Mouse (Mus musculus): ENCODE data around the gene 2410004P03Rik.
A peak's percentile ranks its signal among the peaks of the same experiment; 100 is the strongest.
"Not testable (repeated sequence)": the region's sequence is repeated elsewhere in the genome, so short reads cannot be mapped to it uniquely, and the experiment has no call there.

Gene 2410004P03Rik

DNA sequence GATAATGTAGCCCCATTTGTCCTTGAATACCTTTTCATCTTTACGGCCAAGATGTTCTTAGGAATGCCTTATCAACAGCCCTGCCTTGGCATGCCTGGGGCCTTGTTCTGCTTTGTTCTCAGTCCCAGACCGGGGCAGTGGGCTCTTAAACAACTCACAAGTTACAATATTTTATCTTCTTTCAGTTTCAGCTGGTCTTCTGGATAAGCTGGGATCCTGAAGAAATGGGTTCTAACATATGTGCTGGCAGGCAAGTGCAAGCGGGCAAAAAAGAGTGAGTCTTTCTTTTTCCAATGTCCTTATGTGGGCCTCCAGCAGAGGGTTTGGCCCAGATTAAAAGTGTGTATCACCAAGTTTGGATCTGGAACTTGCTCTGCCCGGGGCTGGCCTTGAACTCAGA, 9.6 kb upstream of the 2410004P03Rik start:
- DNase-seq (ENCODE audit: low spot score): not testable (repeated sequence)

DNA sequence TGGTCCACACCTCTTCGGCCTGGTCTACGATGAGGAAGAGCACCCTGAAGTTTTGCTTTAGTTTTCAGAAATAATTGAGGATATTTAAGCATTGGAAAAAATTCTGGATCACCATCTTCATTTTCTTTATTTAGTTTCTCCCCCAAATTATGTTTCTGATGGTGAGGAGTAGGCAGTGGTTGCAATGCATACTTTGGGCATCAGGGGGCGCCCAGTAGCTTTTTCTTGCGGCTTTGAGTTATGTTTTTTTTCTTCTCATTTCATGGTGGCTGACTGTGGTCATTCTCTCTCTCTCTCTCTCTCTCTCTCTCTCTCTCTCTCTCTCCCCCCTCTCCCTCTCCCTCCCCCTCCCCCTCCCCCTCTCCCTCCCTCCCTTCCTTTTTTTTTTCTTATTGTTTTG, 6.9 kb upstream of the 2410004P03Rik start:
- DNase-seq (ENCODE audit: low spot score): no peak

DNA sequence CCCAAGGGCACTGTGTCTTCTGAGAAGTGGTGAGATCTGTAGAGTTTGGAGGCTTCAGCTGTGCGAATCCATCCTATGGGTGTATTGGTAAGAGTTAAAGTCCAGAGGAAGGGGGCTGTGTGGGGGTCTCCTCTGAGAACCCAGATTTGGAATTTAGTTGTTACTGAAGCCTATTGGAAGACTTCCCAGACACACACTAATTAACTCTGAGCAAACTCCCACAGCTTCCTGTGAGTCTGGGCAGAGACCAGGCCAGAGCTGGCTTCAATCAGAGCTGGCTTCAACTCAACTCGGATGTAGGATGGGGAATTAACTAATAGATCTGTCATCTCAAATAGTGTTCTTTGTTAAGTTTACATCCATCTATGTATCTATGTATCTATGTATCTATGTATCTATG, 4.2 kb upstream of the 2410004P03Rik start:
- no peak for DNase-seq (ENCODE audit: low spot score)

DNA sequence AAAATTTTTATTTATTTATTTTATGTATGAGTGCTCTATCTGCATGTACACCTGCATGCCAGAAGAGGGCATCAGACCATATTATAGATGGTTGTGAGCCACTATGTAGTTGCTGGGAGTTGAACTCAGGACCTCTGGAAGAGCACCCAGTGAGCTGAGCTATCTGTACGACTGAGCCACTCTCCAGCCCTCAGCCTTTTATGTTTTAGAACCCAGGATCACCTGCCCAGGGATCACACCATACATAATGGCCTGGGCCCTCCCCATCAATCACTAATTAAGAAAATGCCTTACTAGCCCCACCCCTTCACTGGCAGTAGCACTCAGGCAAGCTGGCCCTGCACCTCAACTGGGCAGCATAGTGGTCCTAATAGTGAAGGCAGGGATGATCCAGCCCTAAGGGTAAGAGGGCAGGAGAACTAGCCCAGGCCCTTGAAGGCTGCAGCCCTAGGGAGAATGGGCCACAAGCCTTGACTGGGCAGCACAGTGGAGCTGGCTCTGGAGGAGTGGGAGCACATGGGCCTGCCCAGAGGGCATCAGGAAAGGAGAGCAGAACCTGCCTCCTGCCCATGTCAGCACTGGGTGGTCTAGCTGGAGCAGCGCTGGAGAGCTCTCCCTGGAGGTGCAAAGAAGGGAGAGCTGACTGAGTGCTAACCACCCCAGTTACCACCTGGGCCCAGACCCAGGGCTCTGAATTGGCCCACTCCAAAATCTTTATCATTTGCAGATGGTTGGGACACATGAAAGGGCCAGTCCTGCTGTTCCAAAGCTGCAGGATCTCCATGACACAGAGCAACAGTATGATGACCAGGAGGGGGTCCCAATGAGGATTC, 756 bp upstream of the 2410004P03Rik start:
- no peak for DNase-seq (ENCODE audit: low spot score)

DNA sequence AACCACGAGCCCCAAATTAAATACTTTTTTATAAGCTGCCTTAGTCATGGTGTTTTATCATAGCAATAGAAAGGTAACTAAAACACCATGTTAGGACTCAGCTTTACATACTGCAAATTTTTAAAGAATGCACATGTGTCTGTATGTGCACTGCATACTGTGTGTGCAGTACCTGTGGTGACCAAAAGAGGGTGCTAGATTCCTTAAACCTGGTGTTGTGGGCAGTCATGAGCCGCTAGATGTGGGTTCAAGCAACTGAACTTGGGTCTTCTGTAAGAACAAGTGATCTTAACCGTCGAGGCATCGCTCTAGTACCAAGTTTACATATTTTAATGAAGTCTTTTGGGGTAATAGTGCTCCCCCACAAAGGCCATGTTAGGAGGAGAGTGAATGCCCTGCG, 2.1 kb downstream of the 2410004P03Rik start:
- no peak for DNase-seq (ENCODE audit: low spot score)

DNA sequence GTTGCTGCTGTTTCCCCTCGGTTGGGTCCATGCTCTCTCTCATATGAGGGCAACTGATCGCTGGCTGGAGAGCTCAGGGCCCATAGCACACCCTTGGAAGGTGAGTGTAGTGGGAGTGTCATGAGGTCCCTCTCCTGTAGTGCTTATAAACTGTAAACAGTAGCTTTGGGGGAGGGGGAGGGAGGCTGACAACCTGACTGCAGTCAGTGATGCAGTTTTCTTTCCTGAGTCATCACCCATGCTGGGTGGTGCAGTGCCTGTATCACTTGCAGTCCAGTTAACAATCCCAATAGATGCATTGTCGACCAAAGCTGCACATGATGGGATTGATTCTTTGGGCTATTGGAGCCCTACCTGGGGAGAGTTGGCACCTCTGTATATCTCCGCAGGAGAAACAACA, 10.3 kb downstream of the 2410004P03Rik start:
- DNase-seq (ENCODE audit: low spot score): no peak

DNA sequence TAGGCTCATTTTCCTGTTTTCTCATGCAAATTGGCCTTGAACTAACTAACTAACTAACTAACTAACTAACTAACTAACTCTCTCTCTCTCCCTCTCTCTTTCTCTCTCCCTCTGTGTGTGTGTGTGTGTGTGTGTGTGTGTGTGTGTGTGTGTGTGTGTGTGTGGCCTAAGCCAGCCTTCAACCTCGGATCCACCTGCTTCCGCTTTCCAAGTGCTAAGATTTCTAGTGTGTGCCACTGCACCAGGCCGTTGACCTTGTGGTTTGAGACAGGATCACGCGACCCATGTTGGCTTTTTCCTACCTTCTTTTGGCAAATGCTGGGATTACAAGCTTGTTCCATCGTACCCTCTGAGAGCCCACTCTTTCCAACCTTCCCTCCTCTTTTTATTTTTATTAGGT, 10.9 kb downstream of the 2410004P03Rik start:
- no peak for DNase-seq (ENCODE audit: low spot score)

DNA sequence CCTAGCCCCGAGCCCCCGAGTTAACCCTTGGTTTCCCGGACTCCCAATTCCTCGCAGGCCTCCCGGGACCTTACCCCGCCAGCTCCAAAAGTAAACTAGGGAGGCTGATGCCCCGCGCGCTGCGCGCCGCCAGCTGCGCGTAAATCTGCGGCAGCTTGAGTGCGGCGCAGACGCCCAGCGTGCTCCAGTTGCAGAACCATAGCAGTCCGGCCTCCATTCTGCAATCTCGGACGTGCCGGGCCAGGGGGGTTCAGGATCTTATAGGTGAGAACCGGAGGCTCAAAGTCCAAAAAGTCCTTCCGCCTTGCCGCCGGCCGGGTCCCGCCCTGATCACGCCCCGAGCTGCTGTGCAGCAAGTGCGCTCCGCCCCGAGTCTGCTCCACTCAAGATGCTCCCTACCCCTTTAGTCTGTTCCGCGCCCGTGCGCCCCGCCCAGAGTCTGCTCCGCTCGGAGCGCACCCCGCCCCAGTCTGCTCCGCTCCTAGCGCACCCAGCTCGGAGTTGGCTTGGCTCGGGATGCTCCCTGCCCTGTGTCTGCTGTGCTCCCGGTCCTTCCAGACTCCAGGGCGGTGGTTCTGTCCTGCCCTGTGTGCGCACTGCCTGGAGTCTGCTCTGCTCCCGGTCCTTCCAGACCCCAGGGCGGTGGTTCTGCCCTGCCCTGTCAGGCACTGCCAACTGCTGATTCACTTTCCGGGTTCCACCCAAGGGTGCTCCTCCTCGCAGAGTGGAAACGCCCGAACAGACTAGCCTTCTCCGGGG, 11.6 kb downstream of the 2410004P03Rik start, which contains the start of gene Pqlc3:
TSS of gene Pqlc3 (minus strand) at position 670 of the 759 bp plus-strand sequence.
- peak; percentile 87 for DNase-seq (ENCODE audit: low spot score)

DNA sequence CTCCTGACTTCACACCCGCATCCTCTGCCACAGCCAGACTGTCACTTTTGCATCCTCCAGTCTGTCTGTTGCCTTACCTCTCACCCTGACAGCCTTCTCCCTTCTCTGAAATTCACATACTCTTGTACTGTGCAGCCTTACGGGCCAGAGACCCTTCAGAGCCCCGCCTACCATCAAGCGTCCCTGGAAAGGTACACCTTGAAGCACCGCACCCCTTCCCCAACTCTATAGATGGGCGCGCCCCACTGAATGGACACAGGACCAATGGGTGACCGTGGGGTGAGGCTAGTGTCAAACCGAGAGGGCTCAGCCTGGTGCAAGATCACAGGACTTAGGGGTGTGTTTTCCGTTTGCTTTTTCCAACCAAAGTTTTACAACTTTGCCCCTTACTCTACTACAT, 12.4 kb downstream of the 2410004P03Rik start:
- DNase-seq (ENCODE audit: low spot score): no peak

DNA sequence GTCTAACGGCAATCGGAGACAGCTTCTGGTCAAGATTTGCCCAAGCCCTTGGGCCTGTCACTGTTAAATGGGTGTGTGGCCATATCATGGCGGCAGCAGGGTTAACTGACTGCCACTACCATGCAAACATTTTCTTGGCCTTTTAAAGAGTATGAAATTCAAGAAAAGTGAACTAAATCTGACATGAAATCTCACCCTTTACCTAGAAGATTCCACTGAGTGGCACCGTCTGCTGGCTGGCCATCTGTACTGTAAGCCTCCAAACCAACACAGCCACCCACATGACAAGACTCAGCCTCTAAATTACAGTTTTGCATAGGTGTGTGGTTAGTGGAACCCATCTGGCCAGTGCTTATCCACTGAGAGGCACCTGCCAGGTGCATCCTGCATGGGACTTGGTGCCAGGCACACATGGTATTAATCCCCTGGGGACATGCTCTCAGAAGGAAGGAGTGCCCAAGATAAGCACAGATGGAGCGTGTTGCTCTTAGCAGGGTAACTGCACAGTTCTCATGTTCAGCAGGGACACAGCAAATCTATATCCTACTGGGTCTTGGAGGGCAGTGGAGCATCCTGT, 14.6 kb downstream of the 2410004P03Rik start:
- DNase-seq (ENCODE audit: low spot score): no peak

DNA sequence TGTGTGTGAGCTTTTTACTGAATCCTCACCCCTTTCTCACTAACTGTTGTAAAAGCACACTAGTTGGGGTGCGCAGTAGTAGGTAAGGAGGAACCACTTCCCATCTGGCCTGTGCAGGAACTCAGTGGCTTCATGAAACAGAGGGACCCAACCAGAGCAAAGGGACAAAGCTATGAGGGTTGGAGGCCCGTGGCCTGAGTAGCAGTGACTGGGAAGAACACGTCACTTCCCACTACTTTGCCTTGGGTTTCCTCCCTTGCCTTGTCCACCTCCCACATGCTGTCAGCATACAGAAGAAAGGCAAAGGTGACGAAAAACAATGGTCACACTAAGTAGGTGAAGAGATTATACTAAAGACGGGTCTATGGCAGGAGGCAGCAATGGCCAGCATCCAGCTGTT, 15.2 kb downstream of the 2410004P03Rik start:
- DNase-seq (ENCODE audit: low spot score): no peak

DNA sequence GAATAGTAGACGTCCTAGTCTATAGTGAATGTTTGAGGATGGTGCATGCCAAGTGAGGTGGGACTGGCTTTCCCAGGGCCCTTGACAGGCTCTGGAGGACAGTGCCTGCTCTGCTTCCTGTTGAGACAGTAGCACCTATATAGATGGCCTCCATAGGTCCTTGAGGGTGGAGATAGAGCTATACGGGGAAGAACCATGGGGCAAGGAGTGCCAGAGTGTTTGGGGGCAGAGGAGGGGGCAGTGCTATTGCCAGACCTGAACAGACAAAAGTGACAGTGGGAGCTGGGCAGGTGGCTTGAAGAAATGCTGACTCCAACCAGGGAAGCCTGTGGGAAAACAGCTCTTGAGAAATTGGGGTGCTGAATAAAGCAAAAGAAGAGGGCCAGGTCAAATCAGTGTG, 17.2 kb downstream of the 2410004P03Rik start:
- DNase-seq (ENCODE audit: low spot score): no peak

DNA sequence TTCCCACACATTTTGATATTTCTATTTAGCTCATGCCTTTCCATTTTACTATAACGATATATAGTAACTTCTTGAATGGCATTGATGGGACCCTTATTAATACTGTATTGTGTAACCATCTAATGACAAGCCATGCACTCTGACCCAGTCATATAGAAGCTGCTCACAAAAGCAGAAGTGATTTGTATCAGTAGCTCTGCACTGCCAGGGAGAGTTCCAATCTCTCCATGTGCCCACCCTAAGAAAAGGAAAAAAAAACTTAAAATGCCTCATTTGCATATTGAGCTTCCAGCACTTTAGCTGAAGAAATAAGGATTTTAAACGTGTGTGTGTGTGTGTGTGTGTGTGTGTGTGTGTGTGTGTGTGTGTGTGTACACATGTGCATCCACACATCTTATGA, 19.2 kb downstream of the 2410004P03Rik start:
- no peak for DNase-seq (ENCODE audit: low spot score)

DNA sequence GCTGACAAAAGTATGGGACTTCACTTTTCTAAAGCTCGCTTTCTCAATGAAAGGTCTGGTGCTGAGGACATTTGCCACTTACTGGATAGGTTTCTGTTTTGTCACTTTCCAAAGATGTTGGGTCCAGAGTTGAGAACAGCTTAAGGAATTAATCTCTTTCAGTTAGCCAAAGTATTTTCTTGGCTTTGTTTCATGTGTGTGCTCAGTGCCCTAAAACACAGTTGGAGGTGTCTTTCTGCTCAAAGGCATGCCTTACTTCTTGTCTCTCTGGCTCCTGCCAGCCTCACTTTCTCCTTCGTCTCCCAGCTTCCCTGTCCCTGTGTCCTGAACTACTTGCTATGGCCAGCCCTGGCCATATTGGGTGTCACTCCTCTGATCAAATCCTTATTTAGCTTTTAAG, 20.2 kb downstream of the 2410004P03Rik start:
- no peak for DNase-seq (ENCODE audit: low spot score)

DNA sequence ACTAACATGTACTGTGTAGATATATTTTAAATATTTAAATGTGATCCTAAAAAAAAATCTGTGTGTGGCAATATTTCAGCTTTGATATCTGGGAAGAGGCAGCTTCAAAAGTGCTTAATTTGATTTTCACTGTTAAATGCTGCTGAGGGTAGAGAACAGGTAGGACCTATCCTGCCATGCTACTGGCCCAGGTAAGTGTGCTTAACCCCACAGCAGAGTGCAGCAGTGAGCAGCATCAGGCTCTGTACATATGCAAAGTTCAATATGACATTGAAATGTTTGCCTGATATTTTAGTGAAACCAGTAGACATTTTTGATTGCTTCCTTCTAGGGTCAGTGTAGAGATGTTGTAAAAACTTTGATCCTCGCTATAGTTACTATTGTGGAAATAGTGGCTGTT, 25.7 kb downstream of the 2410004P03Rik start:
- DNase-seq (ENCODE audit: low spot score): no peak

DNA sequence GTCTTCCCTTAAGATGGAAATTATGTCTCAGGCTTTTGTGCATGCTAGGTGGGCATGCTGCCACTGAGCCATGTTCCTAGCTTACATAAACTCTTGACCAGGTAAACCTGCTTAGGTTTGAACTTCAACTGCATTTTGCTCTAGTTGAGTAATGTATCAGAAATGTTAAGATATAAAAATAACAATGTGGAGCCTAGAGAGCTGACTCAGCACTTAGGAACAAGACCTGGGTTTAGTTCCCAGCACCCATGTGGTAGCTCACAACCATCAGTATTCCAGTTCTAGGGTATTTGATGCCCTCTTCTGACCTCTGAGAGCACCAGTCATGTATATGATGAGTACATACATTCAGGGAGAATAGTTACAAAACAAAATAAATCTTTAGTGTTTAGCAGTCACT, 34.4 kb downstream of the 2410004P03Rik start:
- no peak for DNase-seq (ENCODE audit: low spot score)

DNA sequence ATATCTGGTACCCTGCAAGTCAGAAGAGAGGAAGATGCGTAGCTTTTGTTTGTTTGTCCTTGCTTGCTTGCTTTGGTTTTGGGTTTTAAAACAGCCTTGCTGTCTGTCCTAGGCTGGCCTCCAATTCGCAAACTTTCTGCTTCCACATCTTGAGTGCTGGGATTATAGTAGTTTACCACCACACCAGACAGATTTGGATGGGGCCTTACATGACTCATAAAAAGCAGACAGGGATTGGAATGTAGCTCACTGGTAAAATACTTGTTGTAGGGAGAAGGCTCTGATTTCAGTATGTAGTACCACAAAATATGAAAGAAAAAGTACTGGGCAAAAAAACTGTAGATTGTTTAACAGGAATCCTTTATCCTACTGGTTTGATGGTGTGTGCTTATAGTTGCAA, 44.7 kb downstream of the 2410004P03Rik start:
- no peak for DNase-seq (ENCODE audit: low spot score)

DNA sequence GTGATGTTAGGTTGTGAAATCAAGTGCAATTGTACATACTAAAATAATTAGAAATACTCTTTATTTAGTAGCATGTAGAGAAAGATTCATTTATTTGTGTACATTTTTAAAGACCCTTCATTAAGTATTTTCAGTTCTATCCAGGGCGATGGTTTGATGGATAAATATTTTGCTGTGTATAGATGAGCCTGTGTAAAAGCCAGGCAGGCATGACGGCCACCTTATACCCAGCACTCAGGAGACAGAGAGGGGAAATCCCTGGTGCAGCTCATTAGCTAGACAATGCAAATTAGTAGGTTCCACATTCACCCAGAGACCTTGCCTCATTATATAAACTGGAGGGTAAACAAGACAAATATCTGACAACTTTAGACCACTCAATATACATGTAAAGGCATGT, 48.2 kb downstream of the 2410004P03Rik start:
- no peak for DNase-seq (ENCODE audit: low spot score)

DNA sequence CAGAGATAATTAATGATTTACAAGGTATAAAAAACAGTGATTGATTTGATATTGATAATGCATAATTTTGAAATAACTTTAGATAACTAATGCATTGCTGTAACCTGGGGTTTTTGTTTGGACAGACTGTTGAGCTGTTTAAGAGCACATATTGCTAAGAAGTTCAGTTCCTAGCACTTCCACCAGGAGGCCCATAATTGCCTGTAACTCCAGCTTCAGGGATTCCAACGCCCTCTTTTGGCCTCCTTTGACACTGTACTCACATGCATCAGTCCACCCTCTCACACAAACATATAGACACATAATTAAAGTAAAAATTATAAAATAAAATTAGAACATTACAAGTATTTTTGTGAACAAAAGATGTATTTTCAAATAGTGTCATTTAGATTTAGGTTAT, 52.7 kb downstream of the 2410004P03Rik start:
- DNase-seq (ENCODE audit: low spot score): no peak
